Mouse (Mus musculus) adrenal gland, adult 8-10 months (tissue): ENCODE data around the gene Tcirg1. TPM values are rescaled to one million over a fixed set of nuclear protein-coding genes. Genes with fewer than 3 reads are reported as not detected.

Experiments
- DNase-seq: peaks from one replicate; pipeline ENCODE4 v3.0.0; 2022
- total RNA-seq, 4 experiments: library from RNA; stranded (reverse); gene quantifications; 2 replicates each; pipeline ENCODE4 v1.2.4; 2022

The Tcirg1 gene
- total RNA-seq, 4 experiments from 2014 or later: 55.6 to 133 (median 95.0) TPM

GRCm38 (mm10) chr19:3896208-3896607 is 10.7 kb downstream of the Tcirg1 start:
- DNase-seq: no peak

GRCm38 (mm10) chr19:3895171-3895631 is 11.7 kb downstream of the Tcirg1 start:
- no peak for DNase-seq

- no peak for DNase-seq
Measured at GRCm38 (mm10) chr19:3894294-3894693, 12.6 kb downstream of the Tcirg1 start.

- DNase-seq: no peak
Measured at GRCm38 (mm10) chr19:3893545-3894116, 13.3 kb downstream of the Tcirg1 start.

- no peak for DNase-seq
Measured at GRCm38 (mm10) chr19:3890181-3890580, 16.8 kb downstream of the Tcirg1 start.

GRCm38 (mm10) chr19:3889096-3889495 is 17.8 kb downstream of the Tcirg1 start:
- no peak for DNase-seq

GRCm38 (mm10) chr19:3884325-3884990 is 22.5 kb downstream of the Tcirg1 start:
- DNase-seq: no peak

- DNase-seq: no peak
Measured at GRCm38 (mm10) chr19:3882214-3882613, 24.7 kb downstream of the Tcirg1 start.

GRCm38 (mm10) chr19:3880054-3880848 is 26.7 kb downstream of the Tcirg1 start:
- no peak for DNase-seq

GRCm38 (mm10) chr19:3875045-3875444 is 31.9 kb downstream of the Tcirg1 start:
- DNase-seq: no peak

GRCm38 (mm10) chr19:3872373-3872772 is 34.6 kb downstream of the Tcirg1 start:
- no peak for DNase-seq

- DNase-seq: no peak
Measured at GRCm38 (mm10) chr19:3871468-3871867, 35.5 kb downstream of the Tcirg1 start.

- DNase-seq: no peak
Measured at GRCm38 (mm10) chr19:3868290-3868689, 38.6 kb downstream of the Tcirg1 start.

- DNase-seq: no peak
Measured at GRCm38 (mm10) chr19:3864960-3865359, 42.0 kb downstream of the Tcirg1 start.

GRCm38 (mm10) chr19:3862713-3863112 is 44.2 kb downstream of the Tcirg1 start:
- no peak for DNase-seq

GRCm38 (mm10) chr19:3857220-3857619 is 49.7 kb downstream of the Tcirg1 start:
- DNase-seq: no peak

- DNase-seq: no peak
Measured at GRCm38 (mm10) chr19:3855601-3856000, 51.3 kb downstream of the Tcirg1 start.

- DNase-seq: no peak
Measured at GRCm38 (mm10) chr19:3855091-3855490, 51.8 kb downstream of the Tcirg1 start.

GRCm38 (mm10) chr19:3853891-3854290 is 53.0 kb downstream of the Tcirg1 start:
- DNase-seq: no peak

GRCm38 (mm10) chr19:3853121-3853520 is 53.8 kb downstream of the Tcirg1 start:
- no peak for DNase-seq

- no peak for DNase-seq
Measured at GRCm38 (mm10) chr19:3851979-3852681, 54.8 kb downstream of the Tcirg1 start.

GRCm38 (mm10) chr19:3851502-3851962 is 55.4 kb downstream of the Tcirg1 start, which contains the start of gene Chka:
Gene Chka (plus strand): TSS chr19:3851773.
- peak; percentile 95 for DNase-seq
